Mouse (Mus musculus): ENCODE measurements around the gene Ltbp2. TPM values are rescaled to one million over a fixed set of nuclear protein-coding genes. Genes with fewer than 3 reads are reported as not detected.

Gene Ltbp2
- total RNA-seq, 2 experiments from 2014 or later: 6.9 to 7.1 TPM

DNA sequence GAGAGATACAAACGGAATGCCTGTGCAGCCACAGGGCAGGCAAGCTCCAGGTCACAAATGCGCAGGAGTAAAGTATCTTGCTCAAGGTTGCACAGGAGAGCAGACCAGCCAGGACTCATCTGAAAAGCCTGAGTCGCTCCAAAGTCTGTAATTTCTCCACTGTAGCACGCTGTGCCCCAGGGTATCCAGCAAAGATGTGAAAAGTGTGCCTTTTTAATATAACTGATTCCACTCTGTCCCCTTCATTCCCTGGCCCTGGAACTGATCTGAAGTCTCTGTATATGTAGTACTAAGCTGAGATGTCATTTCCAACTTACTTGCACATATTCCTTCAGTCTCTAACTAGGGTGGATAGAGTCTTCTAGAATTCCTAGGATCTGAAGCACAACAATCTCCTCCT is 6.5 kb upstream of the Ltbp2 start:
- no peak for DNase-seq (ENCODE audit: low spot score in 2 of 2)

GRCm38 (mm10) chr12:84880091-84880490 is 3.8 kb upstream of the Ltbp2 start:
- DNase-seq (ENCODE audit: low spot score in 2 of 2): no peak

- no peak for DNase-seq (ENCODE audit: low spot score in 2 of 2)
Measured at GRCm38 (mm10) chr12:84875761-84876480, 411 bp downstream of the Ltbp2 start.

- DNase-seq (ENCODE audit: low spot score in 2 of 2): no peak
Measured at GRCm38 (mm10) chr12:84873434-84873833, 2.9 kb downstream of the Ltbp2 start.

DNA sequence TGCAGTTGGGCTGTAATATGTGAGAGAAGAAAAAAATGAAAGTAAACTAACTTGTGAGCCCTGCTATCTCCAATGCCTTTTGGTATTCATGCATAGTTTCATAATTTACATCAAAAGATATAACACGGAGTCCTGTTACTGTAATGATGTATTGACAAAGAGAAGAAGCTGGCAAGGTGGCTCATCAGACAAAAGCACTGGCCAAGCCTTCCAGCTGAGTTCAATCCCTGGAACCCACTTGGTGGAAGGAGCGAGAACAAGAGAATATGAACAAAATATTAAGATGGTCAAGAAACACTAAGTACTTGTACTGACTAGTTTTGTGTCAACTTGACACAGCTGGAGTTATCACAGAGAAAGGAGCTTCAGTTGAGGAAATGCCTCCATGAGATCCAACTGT is 4.0 kb downstream of the Ltbp2 start:
- no peak for DNase-seq (ENCODE audit: low spot score in 2 of 2)

- DNase-seq (ENCODE audit: low spot score in 2 of 2): no peak
Measured at GRCm38 (mm10) chr12:84865431-84865830, 10.9 kb downstream of the Ltbp2 start.

GRCm38 (mm10) chr12:84864801-84865200 is 11.5 kb downstream of the Ltbp2 start:
- DNase-seq (ENCODE audit: low spot score in 2 of 2): no peak

- no peak for DNase-seq (ENCODE audit: low spot score in 2 of 2)
Measured at GRCm38 (mm10) chr12:84863196-84863595, 13.1 kb downstream of the Ltbp2 start.

DNA sequence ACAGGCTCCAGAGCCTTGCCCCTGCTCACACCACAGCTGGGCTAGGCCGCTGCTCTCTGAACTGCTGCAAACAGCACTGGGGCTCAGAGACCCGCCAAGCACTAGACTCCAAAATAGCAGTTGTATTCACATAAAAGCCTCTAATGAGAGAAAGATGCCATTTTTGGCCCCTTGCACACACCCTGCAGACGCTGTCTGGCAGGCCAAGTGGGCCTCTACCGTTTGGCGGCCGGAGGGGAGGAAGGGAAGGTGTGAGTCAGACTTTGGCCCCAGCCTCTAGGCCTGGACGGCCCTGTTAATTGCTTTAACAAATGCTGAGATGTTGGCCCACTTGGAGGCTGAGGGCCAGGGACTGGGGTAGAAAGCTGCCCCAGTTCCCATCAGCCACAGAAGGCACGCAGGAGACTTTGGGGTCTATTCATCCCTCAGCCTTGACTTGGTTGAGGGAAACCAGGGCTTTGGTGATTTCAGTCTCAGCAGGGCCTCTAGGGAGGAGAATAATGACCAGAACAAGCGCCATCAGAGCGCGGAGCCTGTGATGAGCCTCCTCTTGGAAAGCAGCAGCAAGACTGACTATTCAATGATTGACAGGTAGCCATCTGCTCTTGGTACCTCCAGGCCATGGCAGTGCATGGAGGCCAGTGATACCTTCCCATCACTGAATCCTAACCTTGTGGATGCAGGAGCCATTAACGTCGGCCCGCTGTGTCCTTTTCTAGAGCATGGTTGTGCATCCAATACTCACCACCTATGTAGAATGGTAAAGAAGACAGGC is 14.0 kb downstream of the Ltbp2 start:
- DNase-seq (ENCODE audit: low spot score in 2 of 2): no peak

GRCm38 (mm10) chr12:84858149-84859113 is 17.9 kb downstream of the Ltbp2 start:
- no peak for DNase-seq (ENCODE audit: low spot score in 2 of 2)

GRCm38 (mm10) chr12:84857706-84858105 is 18.6 kb downstream of the Ltbp2 start:
- DNase-seq (ENCODE audit: low spot score in 2 of 2): no peak

GRCm38 (mm10) chr12:84856532-84856931 is 19.8 kb downstream of the Ltbp2 start:
- no peak for DNase-seq (ENCODE audit: low spot score in 2 of 2)

- DNase-seq (ENCODE audit: low spot score in 2 of 2): no peak
Measured at GRCm38 (mm10) chr12:84855084-84855625, 21.2 kb downstream of the Ltbp2 start.

- DNase-seq (ENCODE audit: low spot score in 2 of 2): no peak
Measured at GRCm38 (mm10) chr12:84854392-84855033, 21.8 kb downstream of the Ltbp2 start.

DNA sequence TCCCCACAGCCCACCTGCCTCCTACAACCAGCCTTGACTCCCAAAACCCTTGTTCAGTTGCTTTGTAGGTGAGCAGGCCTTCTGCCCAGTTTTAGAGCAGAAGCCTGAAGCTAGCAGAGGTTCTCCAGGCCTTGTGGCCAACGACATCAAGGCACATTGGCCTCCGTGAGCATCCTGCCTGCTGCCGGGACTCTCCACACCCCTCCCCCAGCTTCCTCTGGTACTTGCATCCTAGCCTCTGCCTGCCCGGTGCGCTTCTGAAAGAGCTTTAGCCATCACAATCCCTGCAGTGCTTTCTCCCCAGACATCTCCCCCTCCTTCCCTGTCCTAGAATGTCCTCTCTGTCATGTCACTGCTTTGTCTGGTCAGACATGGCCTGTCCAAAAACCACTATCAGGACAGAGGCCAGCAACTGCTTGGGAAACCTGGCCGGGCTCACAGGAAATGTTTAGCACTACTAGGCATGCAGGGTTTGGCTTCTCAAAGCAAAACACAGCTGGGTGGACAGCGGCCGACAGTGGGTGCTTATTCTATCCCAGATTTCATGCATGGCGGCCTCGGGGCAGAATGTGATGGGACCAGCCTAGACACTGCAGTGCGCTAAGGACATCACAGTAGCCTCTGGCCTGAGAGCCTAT is 24.8 kb downstream of the Ltbp2 start:
- DNase-seq (ENCODE audit: low spot score in 2 of 2): no peak

- no peak for DNase-seq (ENCODE audit: low spot score in 2 of 2)
Measured at GRCm38 (mm10) chr12:84847882-84848281, 28.4 kb downstream of the Ltbp2 start.

GRCm38 (mm10) chr12:84847480-84847879 is 28.9 kb downstream of the Ltbp2 start:
- DNase-seq (ENCODE audit: low spot score in 2 of 2): no peak

DNA sequence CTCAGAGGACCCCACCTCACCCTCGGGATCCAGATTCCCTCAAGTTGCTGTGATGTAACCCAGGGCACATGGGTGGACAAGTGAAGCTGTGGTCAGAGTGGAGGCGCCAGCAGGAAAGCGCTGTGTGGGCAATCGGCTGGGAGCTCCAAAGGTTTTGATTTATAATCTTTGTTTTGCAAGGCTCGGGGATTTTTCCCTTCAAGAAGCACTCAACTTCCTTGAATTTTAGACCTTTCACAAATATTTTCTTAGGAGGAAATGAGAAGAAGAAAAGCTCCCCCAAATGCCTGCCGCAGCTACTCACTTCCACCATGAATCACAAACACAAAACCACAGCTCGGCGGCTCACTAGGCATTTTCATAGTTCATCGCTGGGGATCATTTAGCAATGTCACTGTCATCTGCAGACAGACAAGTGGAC is 29.7 kb downstream of the Ltbp2 start:
- no peak for DNase-seq (ENCODE audit: low spot score in 2 of 2)

DNA sequence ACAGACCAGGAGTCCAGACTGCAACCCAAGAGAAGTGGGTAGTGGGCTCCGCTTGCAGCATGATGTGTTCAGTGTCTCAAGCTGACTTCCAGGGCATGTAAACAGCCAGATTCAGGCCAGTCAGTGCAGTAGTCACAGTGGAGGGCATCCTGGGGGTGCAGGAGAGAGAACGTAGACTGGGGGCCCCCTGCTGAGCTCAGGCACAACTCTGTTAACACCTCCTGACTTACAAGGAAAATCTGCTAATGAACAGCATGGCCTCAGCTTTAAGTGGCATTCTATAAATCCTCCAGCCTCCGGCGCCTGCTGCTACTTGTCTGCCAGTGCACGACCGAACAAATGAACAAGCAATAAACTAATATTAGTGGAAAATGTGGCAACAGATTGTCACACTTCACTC is 33.6 kb downstream of the Ltbp2 start:
- no peak for DNase-seq (ENCODE audit: low spot score in 2 of 2)
